Mouse (Mus musculus) naive thymus-derived CD4-positive, alpha-beta T cell, adult 2 months (primary cell): ENCODE data around the gene Cdc45.
A peak's percentile ranks its signal among the peaks of the same experiment; 100 is the strongest.
"Not testable (repeated sequence)": the region's sequence is repeated elsewhere in the genome, so short reads cannot be mapped to it uniquely, and the experiment has no call there.

Source experiments
- DNase-seq: peaks from one replicate; pipeline ENCODE4 v3.0.0-alpha.2; 2011; ENCODE audit warnings: low read depth

The Cdc45 gene

DNA sequence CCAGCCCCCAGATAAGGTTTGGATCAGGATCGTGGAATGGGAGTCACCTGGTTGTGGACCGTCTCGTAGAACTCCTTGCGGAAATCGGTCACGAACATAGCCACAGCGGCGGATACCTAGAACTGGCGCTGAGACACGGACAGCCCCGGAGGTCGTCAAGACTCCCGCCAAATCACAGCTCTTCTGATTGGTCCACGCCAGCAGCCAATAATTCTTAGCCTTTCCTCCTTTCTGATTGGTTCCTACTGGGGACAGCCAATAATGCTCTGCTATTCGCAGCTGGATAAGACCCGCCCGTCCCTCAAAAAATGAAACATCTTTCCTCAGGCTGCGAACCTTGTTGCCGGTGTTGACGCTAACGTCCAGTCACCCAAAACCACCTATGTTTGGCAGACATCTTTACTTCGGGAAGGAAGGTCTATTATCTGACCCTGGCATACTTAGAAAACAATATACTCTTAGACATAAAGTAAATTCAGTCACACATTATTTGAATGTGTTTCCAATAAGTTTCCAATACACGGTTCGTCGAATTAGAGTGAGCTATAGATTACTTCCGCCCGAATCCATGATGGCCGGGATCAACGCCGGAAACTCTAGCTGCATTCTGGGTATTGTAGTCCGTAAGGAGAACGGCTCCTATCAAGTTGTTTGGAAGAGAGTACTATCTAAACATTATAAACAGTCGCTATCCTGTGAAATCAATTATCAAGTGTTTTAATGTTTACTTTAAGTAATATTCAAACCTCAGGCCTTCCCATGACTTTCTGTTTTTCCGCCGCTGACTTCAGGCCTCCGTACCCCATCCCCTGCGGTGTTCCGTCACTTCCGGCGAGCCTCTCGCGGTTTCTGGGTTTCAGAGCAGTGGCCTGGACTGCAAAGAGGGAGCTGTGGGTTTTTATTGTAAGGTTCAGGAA is at the start of gene Cdc45, which contains the start of gene Ufd1:
TSS of gene Cdc45 (minus strand) at position 520 of the 917 bp plus-strand sequence.
TSS of gene Ufd1 (plus strand) at position 312 of the 917 bp plus-strand sequence.
- DNase-seq = peak; percentile 95

DNA sequence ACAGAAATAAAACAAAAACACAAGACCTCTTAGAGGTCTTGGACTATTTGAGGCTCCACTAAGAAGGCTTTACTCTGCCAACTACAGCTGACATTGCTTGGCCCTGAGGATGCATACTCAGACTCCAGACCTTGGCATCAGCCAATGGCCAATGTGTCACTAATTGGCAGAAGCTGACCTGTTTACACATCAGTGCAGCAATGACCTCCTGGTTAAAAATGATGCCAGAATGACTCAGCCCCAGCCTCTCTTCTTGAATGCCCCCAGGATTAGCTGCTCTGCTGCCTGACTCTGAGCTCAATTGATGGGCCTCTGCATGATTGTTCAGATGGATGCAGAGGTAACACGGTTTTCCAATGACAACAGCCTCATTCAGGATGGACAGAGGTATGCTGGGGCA is 48.4 kb upstream of the Cdc45 start:
- DNase-seq = no peak

DNA sequence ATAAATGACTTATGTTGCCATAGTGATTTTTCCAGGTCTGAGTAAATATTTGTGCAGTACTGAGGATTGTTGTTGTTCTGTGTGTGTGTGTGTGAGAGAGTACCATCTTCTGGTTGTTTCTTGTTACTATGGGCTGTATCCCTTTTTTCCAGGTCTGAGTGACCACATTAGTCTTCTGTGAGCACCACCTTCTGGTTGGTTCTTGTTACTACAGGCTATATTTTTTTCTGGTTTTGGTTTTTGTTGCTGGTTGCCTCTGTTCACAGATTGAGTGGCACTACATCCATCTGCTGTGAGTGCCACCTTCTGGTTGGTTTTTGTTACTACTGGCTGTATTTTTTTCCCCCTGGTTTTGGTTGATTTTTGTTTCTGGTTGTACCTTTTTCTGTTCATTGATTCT is 46.8 kb upstream of the Cdc45 start:
- DNase-seq = peak; percentile 81

DNA sequence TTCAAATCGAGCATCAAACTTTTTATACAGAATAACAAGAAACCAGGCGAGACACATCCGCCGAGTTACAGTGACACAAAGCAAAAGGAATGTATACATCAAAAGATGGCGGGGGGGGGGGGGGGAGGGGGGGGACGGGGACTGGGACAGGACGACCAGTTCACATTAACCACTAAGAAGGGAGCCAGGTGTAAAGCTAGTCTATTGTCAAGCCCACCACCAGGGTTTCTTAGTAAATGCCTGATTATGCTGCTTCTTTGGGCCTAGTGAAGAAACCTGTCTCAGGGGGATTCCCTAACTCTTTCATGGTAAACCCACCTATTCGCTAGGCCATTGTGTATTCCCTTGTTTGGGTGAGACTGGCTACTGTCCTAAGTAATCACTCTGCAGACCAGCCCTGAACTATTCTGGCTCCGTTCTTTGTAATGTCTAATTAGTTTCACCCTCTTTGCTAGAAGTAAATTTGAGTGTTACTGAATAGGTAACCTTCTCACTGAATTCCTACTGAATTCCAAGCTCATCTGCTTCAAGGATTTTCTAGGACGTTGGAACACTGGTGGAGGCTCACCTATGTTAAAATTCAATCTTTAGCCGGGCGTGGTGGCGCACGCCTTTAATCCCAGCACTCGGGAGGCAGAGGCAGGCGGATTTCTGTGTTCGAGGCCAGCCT is 37.9 kb upstream of the Cdc45 start:
- DNase-seq = not testable (repeated sequence)

- no peak for DNase-seq
These were observed 34.6 kb upstream of the Cdc45 start for GRCm38 (mm10) chr16:18846301-18846820.

GRCm38 (mm10) chr16:18838346-18838745 is 26.6 kb upstream of the Cdc45 start:
- DNase-seq = no peak

DNA sequence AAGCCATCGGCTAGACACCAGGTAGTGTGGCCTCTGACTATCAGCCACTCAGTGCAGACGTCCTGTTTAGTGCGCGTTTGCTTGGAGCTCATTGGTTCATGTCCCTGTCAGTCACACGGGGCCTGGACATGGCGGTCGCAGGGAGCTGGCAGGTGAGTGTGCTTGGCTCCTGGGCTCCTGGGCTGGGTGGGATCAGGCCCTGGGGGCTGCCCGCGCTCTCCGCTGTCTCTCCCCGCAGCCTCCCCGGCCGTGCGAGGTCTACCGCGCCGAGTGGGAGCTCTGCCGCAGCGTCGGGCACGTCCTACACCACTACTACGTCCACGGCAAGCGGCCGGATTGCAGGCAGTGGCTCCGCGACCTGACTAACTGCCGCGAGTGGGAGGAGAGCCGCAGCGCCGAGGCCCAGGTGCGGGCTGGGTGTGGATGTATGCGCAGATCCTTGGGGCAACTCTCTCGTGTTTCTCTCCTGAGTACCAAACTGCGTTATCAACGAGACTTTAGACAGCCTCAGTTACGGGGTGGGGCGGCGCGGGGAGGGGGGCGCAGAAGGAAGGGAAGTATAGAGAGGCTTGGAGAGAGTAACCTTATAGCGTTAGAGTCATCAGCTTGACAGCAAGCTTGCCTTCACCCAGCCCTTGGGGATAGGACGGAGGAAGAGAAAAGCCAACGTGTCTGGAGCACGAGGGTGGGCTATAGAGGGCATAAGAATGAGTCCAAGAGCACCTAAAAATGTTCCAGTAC is 24.9 kb upstream of the Cdc45 start, which contains the start of the genes 2510002D24Rik and Gm28539:
TSS of gene 2510002D24Rik (plus strand) at position 111 of the 741 bp plus-strand sequence.
TSS of gene Gm28539 (plus strand) at position 117 of the 741 bp plus-strand sequence.
- peak; percentile 96 for DNase-seq

- DNase-seq = no peak
These were observed 24.3 kb upstream of the Cdc45 start for GRCm38 (mm10) chr16:18836073-18836467.

GRCm38 (mm10) chr16:18833486-18833885 is 21.7 kb upstream of the Cdc45 start:
- DNase-seq = no peak

GRCm38 (mm10) chr16:18829102-18829501 is 17.3 kb upstream of the Cdc45 start:
- no peak for DNase-seq

DNA sequence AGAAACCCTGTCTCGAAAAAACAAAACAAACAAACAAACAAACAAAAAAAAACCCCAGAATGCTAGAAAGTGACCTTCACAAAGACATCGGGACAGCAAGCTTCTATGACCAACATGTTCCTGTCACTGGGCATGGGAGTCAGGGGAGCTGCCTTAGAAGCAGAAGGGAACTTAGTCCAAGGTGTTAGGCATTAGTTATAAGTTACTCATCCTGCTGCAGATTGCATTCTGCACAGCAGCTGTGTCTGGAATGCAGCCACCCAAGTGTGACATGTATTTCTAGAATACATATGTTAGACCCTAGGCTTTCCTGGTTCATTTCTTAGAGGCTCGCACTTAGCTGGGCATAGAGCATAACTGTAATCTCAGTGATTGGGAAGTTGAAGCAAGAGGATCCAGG is 16.8 kb upstream of the Cdc45 start:
- no peak for DNase-seq

- DNase-seq = no peak
These were observed 11.1 kb upstream of the Cdc45 start for GRCm38 (mm10) chr16:18822925-18823324.

DNA sequence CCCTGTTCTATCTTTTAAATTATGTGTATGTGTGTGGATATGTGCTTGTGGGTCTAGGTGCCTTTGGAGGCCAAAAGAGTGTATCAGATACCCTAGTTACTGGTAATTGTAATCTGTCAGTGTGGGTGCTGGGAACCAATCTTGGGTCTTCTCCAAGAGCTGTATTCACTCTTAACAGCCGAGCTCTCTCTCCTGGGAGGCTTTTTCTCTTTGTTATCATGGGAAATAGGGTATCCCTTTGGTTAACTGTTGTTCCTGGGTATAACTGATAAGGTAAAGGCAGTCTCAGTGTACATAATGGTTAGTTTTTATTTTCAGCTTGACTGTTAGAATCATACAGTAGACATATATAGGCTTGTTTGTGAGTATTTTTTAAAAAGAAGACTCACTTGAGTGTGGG is 10.6 kb upstream of the Cdc45 start:
- DNase-seq = no peak

- no peak for DNase-seq
These were observed 661 bp upstream of the Cdc45 start for GRCm38 (mm10) chr16:18812385-18812910.

DNA sequence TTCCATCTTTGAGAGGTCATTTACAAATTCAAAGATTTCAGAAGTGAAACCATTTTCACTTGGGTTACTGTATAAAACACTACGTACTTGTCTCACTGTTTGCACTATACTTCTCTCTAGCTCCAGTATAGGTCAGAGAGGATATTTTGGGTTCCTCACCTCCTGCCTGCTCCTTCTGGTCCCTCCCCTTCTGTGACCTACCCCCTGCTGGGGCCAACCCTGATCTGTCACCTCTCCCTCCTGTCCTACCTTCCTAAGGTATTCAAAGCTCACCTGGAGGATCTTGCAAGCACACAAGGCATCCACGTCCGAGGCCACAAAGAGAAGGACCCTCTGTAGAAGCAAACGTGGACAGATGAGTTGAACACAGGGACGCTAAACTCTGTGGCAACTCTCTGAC is 755 bp downstream of the Cdc45 start:
- no peak for DNase-seq

DNA sequence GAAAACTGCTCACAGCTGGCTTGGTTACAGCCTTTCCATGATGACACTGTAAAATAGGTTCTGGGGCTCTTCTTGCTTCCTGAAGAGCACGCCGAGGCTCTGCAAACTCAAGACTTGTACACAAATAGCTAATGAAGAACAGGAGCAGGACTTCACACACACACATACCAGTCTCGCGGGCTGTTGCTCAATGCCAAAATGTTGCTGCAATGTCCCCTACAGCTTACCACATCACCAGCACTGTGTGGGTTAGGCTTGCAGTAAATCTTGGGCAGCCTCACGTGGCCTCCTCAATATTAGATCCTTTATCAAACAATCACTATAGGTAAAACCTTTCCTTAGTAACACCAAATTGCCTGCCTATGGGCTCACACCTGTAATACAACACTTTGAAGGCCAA is 2.8 kb downstream of the Cdc45 start:
- DNase-seq = no peak

DNA sequence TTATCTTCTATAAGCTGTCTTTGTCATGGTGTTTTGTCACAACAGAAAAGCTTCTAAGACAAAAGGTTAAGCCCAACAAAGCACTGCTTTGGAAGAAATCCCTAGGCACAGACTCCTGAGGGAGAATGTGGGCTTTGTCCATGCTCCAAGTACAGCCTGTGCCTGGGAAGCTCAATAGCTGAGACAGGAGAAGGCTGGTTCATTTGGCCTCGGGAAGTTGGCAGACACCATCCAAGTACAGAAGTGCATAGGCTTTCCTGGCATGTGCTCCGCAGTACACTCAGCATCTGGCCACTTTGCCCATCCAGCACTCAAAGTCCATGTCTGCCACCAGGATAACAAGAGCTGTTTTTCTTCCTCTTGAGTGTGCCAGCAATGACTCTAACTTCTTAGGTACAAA is 6.0 kb downstream of the Cdc45 start:
- DNase-seq = no peak

DNA sequence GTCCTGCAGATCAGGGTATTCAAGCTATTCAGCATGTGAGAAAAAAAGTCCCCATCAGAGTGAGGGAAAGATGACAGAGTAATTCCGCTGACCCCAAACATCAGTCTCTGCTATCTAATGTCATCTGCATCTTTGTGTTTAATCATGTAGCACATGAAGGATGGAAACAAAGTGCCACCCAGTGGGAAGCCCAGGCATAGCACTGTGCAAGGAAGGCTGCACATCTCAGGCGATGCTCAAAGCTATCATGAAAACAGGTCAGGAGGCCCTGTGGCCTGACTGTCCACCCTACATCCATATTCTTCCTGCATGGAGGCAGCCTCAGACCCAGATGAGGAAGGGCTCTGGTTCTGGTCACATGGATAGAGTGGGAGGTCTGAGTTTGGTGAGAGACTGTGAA is 12.9 kb downstream of the Cdc45 start:
- no peak for DNase-seq

- DNase-seq = no peak
These were observed 13.6 kb downstream of the Cdc45 start for GRCm38 (mm10) chr16:18798151-18798550.

GRCm38 (mm10) chr16:18796645-18797044 is 15.1 kb downstream of the Cdc45 start:
- DNase-seq = no peak

- DNase-seq = no peak
These were observed 16.4 kb downstream of the Cdc45 start for GRCm38 (mm10) chr16:18795223-18795899.
